ENCODE assay signal across 8 mouse cellular contexts in the genomic region with DNA sequence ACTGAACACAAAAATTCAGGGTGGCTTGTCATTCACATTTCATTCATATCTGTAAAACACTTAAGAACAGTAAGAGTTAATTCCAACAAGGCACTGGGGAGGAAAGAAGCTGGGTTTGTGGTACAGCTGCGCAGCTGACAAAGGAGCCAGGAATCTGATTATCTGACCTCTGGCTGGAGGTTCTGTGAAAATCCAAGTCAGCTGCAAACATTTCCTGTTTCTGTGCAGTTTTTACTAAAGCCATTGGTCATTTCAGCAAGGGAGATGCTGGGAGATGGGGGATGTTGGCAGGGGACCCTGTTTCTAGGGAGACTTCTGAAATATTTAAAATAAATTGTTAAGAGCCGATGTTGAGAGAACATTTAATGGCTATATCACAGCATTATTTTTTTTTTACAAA.
DNase-seq lines count a peak whose midpoint lies in the region; ATAC-seq and TF ChIP-seq lines count a peak whose summit lies in the region.
"Had no signal": no experiment of that assay in that cellular context is flagged by ENCODE, and none has a peak within 500 bp of the region (broad histone marks: within the 10 kb centered on the region; RNA-seq: fewer than 3 reads in every experiment).

No protein-coding gene starts in this region.

- no peak overlapping the region for H3K4me3 ChIP-seq in hindbrain, embryonic 15.5 days
- no peak overlapping the region for H3K4me3 ChIP-seq in hindbrain, embryonic 10.5 days
- no peak overlapping the region for H3K4me3 ChIP-seq in embryonic facial prominence, embryonic 11.5 days (ENCODE audit: low read depth, low read length)
- no peak overlapping the region for H3K4me3 ChIP-seq in kidney, embryonic 16.5 days (ENCODE audit: low read length)
- H3K4me3 ChIP-seq in midbrain, postnatal 0 days (ENCODE audit: low read depth, low read length): no peak overlapping the region
- H3K4me3 ChIP-seq: neural tube, embryonic 13.5 days had no signal

- no peak for ATAC-seq in hindbrain, embryonic 15.5 days (ENCODE audit: low FRiP score, low read depth)
- ATAC-seq in embryonic facial prominence, embryonic 11.5 days (replicated peaks; ENCODE audit: insufficient number of reproducible peaks, low FRiP score, low TSS enrichment, low read depth): no peak
- no peak for ATAC-seq in kidney, embryonic 16.5 days (ENCODE audit: low FRiP score, low TSS enrichment)
- no peak for ATAC-seq in midbrain, postnatal 0 days (ENCODE audit: low FRiP score)

- WGBS in hindbrain, embryonic 15.5 days: 23% methylated on average over 2 of the region's 2 CpGs
- WGBS in hindbrain, embryonic 10.5 days: 40% methylated on average over 2 of the region's 2 CpGs
- WGBS in embryonic facial prominence, embryonic 11.5 days: 32% methylated on average over 2 of the region's 2 CpGs
- WGBS in kidney, embryonic 16.5 days: 44% methylated on average over 2 of the region's 2 CpGs
- WGBS in midbrain, postnatal 0 days: 29% methylated on average over 2 of the region's 2 CpGs

- H3K4me2 ChIP-seq in hindbrain, embryonic 15.5 days: no peak overlapping the region
- no peak overlapping the region for H3K4me2 ChIP-seq in embryonic facial prominence, embryonic 11.5 days (ENCODE audit: low read depth, low read length)
- H3K4me2 ChIP-seq in kidney, embryonic 16.5 days (replicated peaks; ENCODE audit: low read depth, low read length): no peak overlapping the region
- no peak overlapping the region for H3K4me2 ChIP-seq in midbrain, postnatal 0 days (ENCODE audit: low read depth, low read length, poor library complexity, severe bottlenecking)
- H3K4me2 ChIP-seq: neural tube, embryonic 13.5 days had no signal

- no peaks in the 10 kb centered on the region for H3K36me3 ChIP-seq in hindbrain, embryonic 15.5 days
- no peaks in the 10 kb centered on the region for H3K36me3 ChIP-seq in hindbrain, embryonic 10.5 days
- no peaks in the 10 kb centered on the region for H3K36me3 ChIP-seq in embryonic facial prominence, embryonic 11.5 days (replicated peaks; ENCODE audit: control insufficient read depth, insufficient read depth, low read depth, low read length)
- no peaks in the 10 kb centered on the region for H3K36me3 ChIP-seq in kidney, embryonic 16.5 days (ENCODE audit: insufficient read depth, low read length)
- no peaks in the 10 kb centered on the region for H3K36me3 ChIP-seq in midbrain, postnatal 0 days (ENCODE audit: insufficient read depth, low read length)
- H3K36me3 ChIP-seq: neural tube, embryonic 13.5 days had no signal

- H3K4me1 ChIP-seq in hindbrain, embryonic 15.5 days (replicated peaks): peaks cover 8% of the 10 kb centered on the region
- peaks cover 11% of the 10 kb centered on the region for H3K4me1 ChIP-seq in hindbrain, embryonic 10.5 days (replicated peaks)
- no peaks in the 10 kb centered on the region for H3K4me1 ChIP-seq in embryonic facial prominence, embryonic 11.5 days (ENCODE audit: control insufficient read depth, insufficient read depth, low read length)
- H3K4me1 ChIP-seq in kidney, embryonic 16.5 days (ENCODE audit: insufficient read depth, low read length): no peaks in the 10 kb centered on the region; the same call in 1 of the 2 replicates
- H3K4me1 ChIP-seq in midbrain, postnatal 0 days (ENCODE audit: insufficient read depth, low read length): 0 out of 2 replicates have a peak, but pooled peaks cover 2% of the 10 kb centered on the region

- no peak for TF ChIP-seq CTCF in midbrain, postnatal 0 days (IDR thresholded peaks at IDR 0.05)

- no peak overlapping the region for H3K9ac ChIP-seq in hindbrain, embryonic 15.5 days
- H3K9ac ChIP-seq in embryonic facial prominence, embryonic 11.5 days (replicated peaks; ENCODE audit: low read length): no peak overlapping the region
- no peak overlapping the region for H3K9ac ChIP-seq in kidney, embryonic 16.5 days (replicated peaks; ENCODE audit: low read length)
- no peak overlapping the region for H3K9ac ChIP-seq in midbrain, postnatal 0 days (replicated peaks; ENCODE audit: low read length, poor library complexity, severe bottlenecking)
- H3K9ac ChIP-seq: neural tube, embryonic 13.5 days had no signal

- DNase-seq in hindbrain, embryonic 10.5 days (ENCODE audit: low spot score): no peak
- DNase-seq in embryonic facial prominence, embryonic 11.5 days (ENCODE audit: low spot score): peak; percentile 48
- peak; percentile 9 for DNase-seq in midbrain, postnatal 0 days (ENCODE audit: low spot score)
- no peak for DNase-seq in thymus, postnatal 4 days
- DNase-seq in left cerebral cortex, adult 8-10 months (ENCODE audit: low spot score in 2 of 2): no peak

- no peaks in the 10 kb centered on the region for H3K27me3 ChIP-seq in hindbrain, embryonic 15.5 days
- H3K27me3 ChIP-seq in hindbrain, embryonic 10.5 days (ENCODE audit: insufficient read depth, poor library complexity, severe bottlenecking): no peaks in the 10 kb centered on the region
- H3K27me3 ChIP-seq in embryonic facial prominence, embryonic 11.5 days (ENCODE audit: control insufficient read depth, insufficient read depth, low read length): no peaks in the 10 kb centered on the region
- H3K27me3 ChIP-seq in kidney, embryonic 16.5 days (ENCODE audit: insufficient read depth, low read length): no peaks in the 10 kb centered on the region
- no peaks in the 10 kb centered on the region for H3K27me3 ChIP-seq in midbrain, postnatal 0 days (ENCODE audit: insufficient read depth, low read length)
- H3K27me3 ChIP-seq: neural tube, embryonic 13.5 days had no signal

- H3K9me3 ChIP-seq in hindbrain, embryonic 15.5 days: no peaks in the 10 kb centered on the region
- no peaks in the 10 kb centered on the region for H3K9me3 ChIP-seq in hindbrain, embryonic 10.5 days
- no peaks in the 10 kb centered on the region for H3K9me3 ChIP-seq in embryonic facial prominence, embryonic 11.5 days (replicated peaks; ENCODE audit: control insufficient read depth, low read length)
- no peaks in the 10 kb centered on the region for H3K9me3 ChIP-seq in kidney, embryonic 16.5 days (ENCODE audit: low read length)
- no peaks in the 10 kb centered on the region for H3K9me3 ChIP-seq in midbrain, postnatal 0 days (ENCODE audit: low read length)
- H3K9me3 ChIP-seq: neural tube, embryonic 13.5 days had no signal

- 0 out of 2 replicates have a peak overlapping the region, but pooled peaks have one; percentile 18 for H3K27ac ChIP-seq in hindbrain, embryonic 15.5 days (replicated peaks)
- H3K27ac ChIP-seq in hindbrain, embryonic 10.5 days: no peak overlapping the region
- peak overlapping the region; percentile 13; the same call in 1 of the 2 replicates for H3K27ac ChIP-seq in embryonic facial prominence, embryonic 11.5 days (replicated peaks; ENCODE audit: low read depth, low read length)
- H3K27ac ChIP-seq in kidney, embryonic 16.5 days (ENCODE audit: low read length): peak overlapping the region; percentile 69; the same call in 1 of the 2 replicates
- H3K27ac ChIP-seq in midbrain, postnatal 0 days (ENCODE audit: low read depth, low read length): no peak overlapping the region; the same call in 1 of the 2 replicates

Comparison
In these comparisons a context has a peak if more than half of its experiments do, and no peak if none do; other contexts are left out.
1. H3K27ac ChIP-seq: peak in hindbrain, embryonic 15.5 days (single experiment), embryonic facial prominence, embryonic 11.5 days (single experiment) and kidney, embryonic 16.5 days (single experiment); none in hindbrain, embryonic 10.5 days (single experiment) and midbrain, postnatal 0 days (single experiment).
2. DNase-seq: peak in embryonic facial prominence, embryonic 11.5 days (single experiment) and midbrain, postnatal 0 days (single experiment); none in hindbrain, embryonic 10.5 days (single experiment), thymus, postnatal 4 days (single experiment) and left cerebral cortex, adult 8-10 months (0 of 2).